Mouse (Mus musculus): ENCODE results near the gene Mrps15. TPM values are rescaled to one million over a fixed set of nuclear protein-coding genes. Genes with fewer than 3 reads are reported as not detected.

Gene Mrps15
- polyA plus RNA-seq, 1 experiment: 94.5 TPM

DNA sequence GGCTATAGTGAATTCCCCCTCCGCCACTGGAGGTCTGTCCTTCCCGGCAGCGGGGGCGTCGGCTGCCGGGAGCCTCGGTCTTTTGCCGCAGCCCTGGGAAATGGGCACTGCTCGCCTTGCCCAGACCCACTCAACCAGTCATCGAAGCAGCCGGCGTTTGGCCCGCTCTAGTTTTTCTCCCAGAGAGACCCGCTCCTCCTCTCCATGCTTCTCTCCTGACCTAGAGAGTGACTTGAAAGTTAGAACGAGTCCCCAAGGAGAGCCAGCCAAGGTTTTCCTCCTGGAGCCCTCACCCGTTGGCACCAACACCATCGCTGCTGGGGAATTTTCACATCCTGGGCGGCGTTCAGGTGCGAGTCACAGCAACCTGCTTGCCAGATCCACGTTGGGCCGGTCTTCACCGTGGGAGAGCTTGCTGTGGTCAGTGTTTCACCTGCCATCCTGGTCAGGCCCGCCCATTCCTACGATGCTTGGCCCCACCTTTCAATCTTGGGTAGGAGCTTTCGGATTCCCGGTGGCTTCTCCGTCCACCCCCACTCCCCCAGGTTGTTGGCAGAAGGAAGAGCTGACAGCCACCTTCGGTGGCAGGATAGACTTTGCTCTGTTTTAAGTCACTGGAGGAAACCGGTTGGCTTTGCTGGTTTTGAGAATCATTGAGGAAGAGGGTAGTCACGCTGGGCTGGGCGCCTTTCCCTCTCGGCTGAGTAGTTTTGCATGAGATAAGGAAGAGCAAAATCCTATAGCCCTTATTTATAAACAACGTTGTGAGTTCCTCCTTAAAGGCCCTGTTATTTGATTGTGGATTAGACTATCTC, 57.7 kb downstream of the Mrps15 start:
- peak; percentile 77 to 80 for DNase-seq
- Histone ChIP-seq H3K4me3 (replicated peaks; ENCODE audit: insufficient read depth, low read depth, low read length) (peak overlapping the region; percentile 84), H3K27me3 (ENCODE audit: control insufficient read depth, insufficient read depth, low read length) (no peaks in the 10 kb centered on the region), H3K4me1 (ENCODE audit: control insufficient read depth, insufficient read depth, low read length) (peaks cover 30% of the 10 kb centered on the region), H3K27ac (ENCODE audit: insufficient read depth, low read length) (peak overlapping the region; percentile 57; the same call in 1 of the 2 replicates)
- WGBS: under 1% methylated on average over 34 of the region's 34 CpGs
- TF ChIP-seq POLR2A (IDR thresholded peaks at IDR 0.05; ENCODE audit: borderline replicate concordance, insufficient read depth, low read length): no peak
- no peak for TF ChIP-seq CTCF (IDR thresholded peaks at IDR 0.05; ENCODE audit: borderline replicate concordance, insufficient read depth, low read depth, low read length)

Other genes with a start within 250 kb of the Mrps15 start
- 1.9 and 2.6 TPM in 2 replicates for gene Csf3r, start 22.4 kb upstream of the Mrps15 start, polyA plus RNA-seq (2012; rRNA removed)
- 12.1 and 12.8 TPM in 2 replicates for gene Oscp1, start 11.6 kb downstream of the Mrps15 start, polyA plus RNA-seq (2012; rRNA removed)
- 21.4 and 28.8 TPM in 2 replicates for gene Lsm10, start 49.7 kb downstream of the Mrps15 start, polyA plus RNA-seq (2012; rRNA removed)
- gene Stk40, start 57.0 kb downstream of the Mrps15 start, polyA plus RNA-seq (2012; rRNA removed): 23.3 and 24.9 TPM in 2 replicates
- 9.0 and 9.2 TPM in 2 replicates for gene Eva1b, start 100.8 kb downstream of the Mrps15 start, polyA plus RNA-seq (2012; rRNA removed)
- 1.6 and 2.0 TPM in 2 replicates for gene Sh3d21, start 116.6 kb downstream of the Mrps15 start, polyA plus RNA-seq (2012; rRNA removed)
- 122 TPM in 2 replicates for gene Thrap3, start 155.8 kb downstream of the Mrps15 start, polyA plus RNA-seq (2012; rRNA removed)
- 274 and 283 TPM in 2 replicates for gene Map7d1, start 209.4 kb downstream of the Mrps15 start, polyA plus RNA-seq (2012; rRNA removed)
- 175 TPM in 2 replicates for gene Trappc3, start 215.4 kb downstream of the Mrps15 start, polyA plus RNA-seq (2012; rRNA removed)
- 0.93 and 2.0 TPM in 2 replicates for gene Col8a2, start 239.9 kb downstream of the Mrps15 start, polyA plus RNA-seq (2012; rRNA removed)

Data from cerebellum, adult 2 months (tissue).